Comparison of ENCODE assay signal across 15 mouse cellular contexts in the genomic region with DNA sequence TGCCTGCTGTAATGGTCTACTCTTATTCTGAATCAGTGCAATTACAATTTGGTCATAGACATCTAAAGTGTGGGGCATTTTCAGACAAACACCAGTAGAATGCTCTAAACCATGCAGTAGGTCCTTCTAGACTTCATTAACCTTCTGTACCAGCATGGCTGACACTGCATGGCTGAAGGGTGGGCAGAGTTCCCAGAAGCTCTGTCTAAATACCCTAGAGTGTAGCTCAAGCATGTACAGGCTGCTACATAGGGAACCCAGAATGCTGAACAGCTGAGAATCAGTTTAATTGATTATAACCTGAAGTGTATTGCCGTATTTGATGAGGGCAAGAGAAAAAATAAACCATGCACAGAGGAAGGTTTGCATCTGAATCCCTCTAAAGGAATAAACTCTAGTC.
"Had no signal": no experiment of that assay in that cellular context is flagged by ENCODE, and none has a peak within 500 bp of the region (broad histone marks: within the 10 kb centered on the region; RNA-seq: fewer than 3 reads in every experiment).

No protein-coding gene starts in this region.

- H3K9ac ChIP-seq: liver, embryonic 15.5 days; stomach, embryonic 15.5 days had no signal

- H3K27me3 ChIP-seq: liver, embryonic 15.5 days; stomach, embryonic 15.5 days had no signal

- H3K4me1 ChIP-seq: limb, embryonic 10.5 days; liver, embryonic 15.5 days; stomach, embryonic 15.5 days had no signal

- H3K4me3 ChIP-seq: layer of hippocampus, adult 2 months; limb, embryonic 10.5 days; liver, embryonic 15.5 days; stomach, embryonic 15.5 days had no signal

- H3K27ac ChIP-seq: layer of hippocampus, adult 2 months; limb, embryonic 10.5 days; liver, embryonic 15.5 days; stomach, embryonic 15.5 days had no signal

- DNase-seq: kidney, adult 9 months; kidney, postnatal 10 days; kidney, postnatal 4 days; lung, adult 2 months; lung, postnatal 36 days; retina, postnatal 1 day; thymus, adult 2 months; thymus, postnatal 25 days had no signal

- H3K4me2 ChIP-seq: liver, embryonic 11.5 days; liver, embryonic 15.5 days; stomach, embryonic 15.5 days had no signal

- H3K36me3 ChIP-seq: limb, embryonic 10.5 days; liver, embryonic 15.5 days; stomach, embryonic 15.5 days had no signal

- ATAC-seq: lung, postnatal 0 days; midbrain, embryonic 16.5 days had no signal

- H3K9me3 ChIP-seq: limb, embryonic 10.5 days; liver, embryonic 15.5 days; stomach, embryonic 15.5 days had no signal
